ENCODE assay signal across 8 mouse cellular contexts in genomic region chr12:26532823-26533640, GRCm38 (mm10).
A peak's percentile ranks its signal among the peaks of the same experiment; 100 is the strongest.
DNase-seq lines count a peak whose midpoint lies in the region; ATAC-seq and TF ChIP-seq lines count a peak whose summit lies in the region.

No protein-coding gene starts in this region.

- DNase-seq in adrenal gland, adult (ENCODE audit: inconsistent age in 2 of 2, low spot score in 1 of 2) = peak; percentile 70 to 92
- DNase-seq in cerebellum, postnatal 25 days = peak; percentile 87 to 90
- peak; percentile 75 to 78 for DNase-seq in frontal cortex, postnatal 25 days (ENCODE audit: low spot score in 2 of 2)
- DNase-seq in induced T-regulatory cell, adult 2 months (ENCODE audit: low read depth) = peak; percentile 61
- DNase-seq in left cerebral cortex, adult 9 months (ENCODE audit: low spot score in 2 of 2) = peak; percentile 16 to 77
- peak; percentile 99 for DNase-seq in midbrain, embryonic 11.5 days (ENCODE audit: low spot score, missing footprints)

- no peaks in the 10 kb centered on the region for H3K27me3 ChIP-seq in midbrain, embryonic 11.5 days (ENCODE audit: control insufficient read depth, insufficient read depth, low read length)
- H3K27me3 ChIP-seq in small intestine, adult 2 months (ENCODE audit: control insufficient read depth, insufficient read depth, low read length) = no peaks in the 10 kb centered on the region

- ATAC-seq in midbrain, embryonic 11.5 days (ENCODE audit: low FRiP score) = peak; percentile 73
- ATAC-seq in inflammation-experienced regulatory T-cells, adult 6 months = no peak

- no peak overlapping the region for H3K4me3 ChIP-seq in midbrain, embryonic 11.5 days (ENCODE audit: low read depth, low read length)
- H3K4me3 ChIP-seq in small intestine, adult 2 months (ENCODE audit: low read depth, low read length) = no peak overlapping the region

- no peak overlapping the region for H3K4me2 ChIP-seq in midbrain, embryonic 11.5 days

- H3K9ac ChIP-seq in midbrain, embryonic 11.5 days (ENCODE audit: low read length) = no peak overlapping the region; the same call in 1 of the 2 replicates

- peak overlapping the region; percentile 73 for H3K27ac ChIP-seq in midbrain, embryonic 11.5 days (ENCODE audit: low read depth, low read length)
- H3K27ac ChIP-seq in small intestine, adult 2 months (ENCODE audit: insufficient read depth, low read depth, low read length) = no peak overlapping the region

- no peaks in the 10 kb centered on the region for H3K36me3 ChIP-seq in midbrain, embryonic 11.5 days (ENCODE audit: control insufficient read depth, insufficient read depth, low read length)
- no peaks in the 10 kb centered on the region for H3K36me3 ChIP-seq in small intestine, adult 2 months (ENCODE audit: control insufficient read depth, insufficient read depth, low read length)

- TF ChIP-seq POLR2A in small intestine, adult 2 months (IDR thresholded peaks at IDR 0.05; ENCODE audit: low read depth, low read length) = no peak

- TF ChIP-seq CTCF in small intestine, adult 2 months (IDR thresholded peaks at IDR 0.05; ENCODE audit: extremely low read depth, insufficient read length, insufficient replicate concordance, low read depth, low read length) = peak; percentile 92; the same call in 1 of the 2 replicates

- WGBS in midbrain, embryonic 11.5 days = 55% methylated on average over 13 of the region's 13 CpGs
- 44% methylated on average over 13 of the region's 13 CpGs for WGBS in small intestine, adult 2 months

- H3K9me3 ChIP-seq in midbrain, embryonic 11.5 days (ENCODE audit: control insufficient read depth, low read length) = no peaks in the 10 kb centered on the region

- peaks cover 10% of the 10 kb centered on the region for H3K4me1 ChIP-seq in midbrain, embryonic 11.5 days (ENCODE audit: control insufficient read depth, insufficient read depth, low read length)
- peaks cover 5% of the 10 kb centered on the region; the same call in 1 of the 2 replicates for H3K4me1 ChIP-seq in small intestine, adult 2 months (ENCODE audit: control insufficient read depth, insufficient read depth, insufficient read length, low read length)

Comparison
In these comparisons a context has a peak if more than half of its experiments do, and no peak if none do; other contexts are left out.
1. DNase-seq: peak in every context shown above with its lines; median percentile 99 in midbrain, embryonic 11.5 days; 88 in cerebellum, postnatal 25 days; 81 in adrenal gland, adult; 76 in frontal cortex, postnatal 25 days; 61 in induced T-regulatory cell, adult 2 months; 46 in left cerebral cortex, adult 9 months.